Mouse (Mus musculus): ENCODE results near the gene Zbtb8a.
"Not testable (repeated sequence)": the region's sequence is repeated elsewhere in the genome, so short reads cannot be mapped to it uniquely, and the experiment has no call there.

Gene Zbtb8a

GRCm38 (mm10) chr4:129377601-129378390 lies at the start of gene Zbtb8a:
Zbtb8a (minus strand) TSS chr4:129378116.
- in situ Hi-C loops (cut with MboI, MseI) = no loop called here

- in situ Hi-C loops (cut with MboI, MseI) = no loop called here
These were observed 40.4 kb upstream of the Zbtb8a start for GRCm38 (mm10) chr4:129418321-129418720.

DNA sequence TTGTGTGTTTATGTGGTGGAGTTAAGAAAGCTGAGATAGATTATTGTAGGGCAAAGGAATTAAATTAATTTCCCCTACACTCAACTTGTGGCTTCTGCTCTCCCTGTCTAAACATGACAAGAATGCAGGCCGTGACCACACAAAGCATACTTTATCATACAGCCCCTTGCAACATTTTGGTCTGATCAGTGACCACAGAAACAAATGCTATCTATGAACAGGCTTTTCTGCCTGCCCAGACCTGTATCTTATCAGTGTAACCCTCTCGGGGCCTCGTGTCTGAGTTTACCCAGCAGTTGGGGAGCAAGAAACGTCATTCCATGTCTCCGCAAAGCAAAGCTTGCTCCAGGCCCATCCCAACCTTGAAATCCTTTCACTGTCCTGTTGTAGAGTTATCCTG lies 38.6 kb upstream of the Zbtb8a start:
- in situ Hi-C loops (cut with MboI, MseI) = no loop called here

DNA sequence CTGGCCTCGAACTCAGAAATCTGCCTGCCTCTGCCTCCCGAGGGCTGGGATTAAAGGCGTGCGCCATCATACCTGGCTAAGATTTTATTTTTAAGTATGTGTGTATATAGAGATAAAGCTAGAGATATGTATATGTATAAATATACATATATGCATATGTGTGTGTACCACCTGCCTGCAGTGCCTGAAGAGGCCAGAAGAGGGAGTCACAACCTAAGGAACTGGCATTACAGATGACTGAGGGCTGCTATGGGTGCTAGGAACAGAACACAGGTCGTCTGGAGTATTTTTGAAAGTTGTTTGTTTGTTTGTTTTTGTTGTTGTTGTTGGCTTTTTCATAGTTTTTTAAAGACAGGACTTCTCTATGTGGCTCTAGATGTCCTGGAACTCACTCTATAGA lies 38.0 kb upstream of the Zbtb8a start:
- in situ Hi-C loops (cut with MboI, MseI) = no loop called here

DNA sequence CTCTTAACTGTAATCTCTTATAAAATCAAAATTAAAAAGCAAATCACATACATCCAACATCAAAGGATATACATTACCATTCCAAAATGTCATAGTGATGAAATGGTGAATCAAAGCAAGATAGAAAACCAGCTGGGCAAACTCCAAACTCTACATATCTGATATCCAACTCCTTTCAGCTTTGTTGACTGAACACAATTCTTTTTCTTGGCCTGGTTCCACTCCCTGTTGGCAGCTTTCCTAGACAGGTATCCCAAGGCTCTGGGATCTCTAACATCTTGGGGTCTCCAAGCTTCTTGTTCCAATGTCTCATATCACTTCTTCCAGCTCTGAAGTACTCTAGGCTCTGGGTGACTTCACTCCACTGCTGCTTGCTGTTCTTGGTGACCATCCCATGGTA lies 33.1 kb upstream of the Zbtb8a start:
- in situ Hi-C loops (cut with MboI, MseI) = no loop called here

DNA sequence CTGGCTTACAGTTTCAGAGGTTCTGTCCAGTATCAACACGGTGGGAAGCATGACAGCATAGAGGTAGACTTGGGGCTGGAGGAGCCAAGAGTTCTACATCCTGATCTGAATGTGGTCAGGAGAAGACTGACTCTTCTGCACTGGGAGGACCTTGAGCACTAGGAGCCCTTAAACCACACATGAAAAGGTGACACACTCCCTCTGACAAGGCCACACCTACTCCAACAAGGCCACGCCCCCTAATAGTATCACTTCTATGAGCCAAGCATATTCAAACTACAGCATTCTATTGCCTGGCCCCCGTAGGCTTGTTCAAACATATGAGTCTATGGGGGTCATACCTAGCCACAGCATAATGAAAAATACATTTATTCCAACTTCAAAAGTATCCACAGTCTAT lies 32.6 kb upstream of the Zbtb8a start:
- in situ Hi-C loops (cut with MboI, MseI) = not testable (repeated sequence)

- in situ Hi-C loops (cut with MboI, MseI) = no loop called here
These were observed 28.5 kb upstream of the Zbtb8a start for GRCm38 (mm10) chr4:129406447-129406846.

GRCm38 (mm10) chr4:129399813-129400212 lies 21.9 kb upstream of the Zbtb8a start:
- in situ Hi-C loops (cut with MboI, MseI) = loop anchor here (5.0 to 10.0 kb wide), 2 partner anchors 42 to 1165 kb away; partner anchors contain the start of gene Zbtb8b

DNA sequence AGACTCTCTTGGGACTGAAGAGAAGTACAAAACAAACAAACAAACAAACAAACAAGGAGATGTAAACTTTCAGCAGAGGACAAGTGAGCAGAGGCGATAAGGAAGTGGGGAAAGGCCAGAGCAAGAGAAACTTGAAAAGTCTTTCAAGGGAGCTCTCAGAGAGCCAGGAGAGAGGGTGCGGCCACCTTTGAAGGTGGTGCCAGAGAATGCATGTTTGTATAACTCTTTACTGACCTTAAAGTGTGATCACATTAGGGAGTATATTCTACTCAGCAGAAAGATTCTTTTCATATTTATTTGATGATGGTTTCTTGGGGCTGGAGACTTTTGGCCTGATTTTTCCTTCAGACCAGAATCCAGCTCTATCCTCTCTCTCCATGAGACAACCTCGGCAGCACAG lies 19.0 kb upstream of the Zbtb8a start:
- in situ Hi-C loops (cut with MboI, MseI) = loop anchor here (10.0 kb wide), 1 partner anchor 1168 kb away; no protein-coding TSS in a partner anchor

GRCm38 (mm10) chr4:129394089-129394870 lies 16.4 kb upstream of the Zbtb8a start:
- in situ Hi-C loops (cut with MboI, MseI) = loop anchor here (10.0 kb wide), 1 partner anchor 1171 kb away; no protein-coding TSS in a partner anchor

DNA sequence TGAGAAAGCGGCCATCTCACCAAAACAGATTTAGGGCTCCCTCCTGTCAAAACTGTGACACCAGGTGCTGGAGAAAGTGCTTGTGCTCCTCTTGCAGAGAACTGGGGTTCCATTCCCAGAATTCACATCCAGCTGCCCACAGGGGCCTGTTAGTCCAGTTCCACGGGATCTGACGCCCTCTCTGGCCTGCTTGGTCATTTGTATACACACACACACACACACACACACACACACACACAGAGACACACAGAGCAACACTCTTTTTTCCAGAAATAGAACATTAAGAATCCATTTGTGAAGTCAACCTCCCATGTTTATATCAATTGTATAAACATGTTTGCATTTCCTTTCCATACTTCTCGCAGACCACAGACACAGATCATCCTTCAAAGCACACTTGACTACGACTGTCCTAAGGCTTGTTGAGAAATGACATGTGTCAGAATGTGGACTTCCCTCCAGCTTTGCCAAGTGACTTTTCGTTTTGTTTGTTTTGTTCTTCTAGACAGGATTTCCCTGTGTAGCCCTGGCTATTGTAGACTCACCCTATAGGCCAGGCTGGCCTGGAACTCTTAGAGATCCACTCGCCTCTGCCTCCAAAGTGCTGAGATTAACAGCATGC lies 13.1 kb upstream of the Zbtb8a start:
- in situ Hi-C loops (cut with MboI, MseI) = loop anchor here (10.0 kb wide), 1 partner anchor 1174 kb away; no protein-coding TSS in a partner anchor

DNA sequence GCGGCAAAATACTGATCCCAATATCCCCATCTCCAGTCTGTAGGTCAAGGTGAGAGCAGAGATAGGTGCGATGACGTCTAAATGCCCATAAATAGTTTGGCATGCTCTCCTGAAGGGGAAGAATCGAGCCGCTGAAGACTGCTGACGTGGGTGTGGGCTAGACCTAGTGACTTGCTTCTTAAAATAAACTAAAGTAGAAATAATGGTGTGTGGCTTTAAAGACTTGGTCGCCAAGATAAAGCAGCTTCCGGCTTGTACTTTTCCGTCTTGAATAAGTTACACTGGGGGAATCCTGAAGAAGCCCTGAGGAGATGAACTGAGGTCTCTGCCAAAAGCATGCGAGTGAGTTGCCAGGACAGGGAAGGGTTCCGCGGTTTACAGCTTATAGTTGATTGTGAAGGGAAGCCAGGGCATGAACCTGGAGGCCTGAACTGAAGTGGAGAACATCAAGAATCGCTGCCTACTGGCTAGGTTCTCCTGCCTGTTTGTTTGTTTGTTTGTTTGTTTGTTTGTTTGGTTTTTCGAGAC lies 12.4 kb upstream of the Zbtb8a start:
- in situ Hi-C loops (cut with MboI, MseI) = loop anchor here (10.0 kb wide), 1 partner anchor 1175 kb away; no protein-coding TSS in a partner anchor

- in situ Hi-C loops (cut with MboI, MseI) = no loop called here
These were observed 10.5 kb upstream of the Zbtb8a start for GRCm38 (mm10) chr4:129388404-129388803.

- in situ Hi-C loops (cut with MboI, MseI) = no loop called here
These were observed 9.1 kb upstream of the Zbtb8a start for GRCm38 (mm10) chr4:129386989-129387388.

- in situ Hi-C loops (cut with MboI, MseI) = no loop called here
These were observed 8.5 kb upstream of the Zbtb8a start for GRCm38 (mm10) chr4:129386269-129386946.

DNA sequence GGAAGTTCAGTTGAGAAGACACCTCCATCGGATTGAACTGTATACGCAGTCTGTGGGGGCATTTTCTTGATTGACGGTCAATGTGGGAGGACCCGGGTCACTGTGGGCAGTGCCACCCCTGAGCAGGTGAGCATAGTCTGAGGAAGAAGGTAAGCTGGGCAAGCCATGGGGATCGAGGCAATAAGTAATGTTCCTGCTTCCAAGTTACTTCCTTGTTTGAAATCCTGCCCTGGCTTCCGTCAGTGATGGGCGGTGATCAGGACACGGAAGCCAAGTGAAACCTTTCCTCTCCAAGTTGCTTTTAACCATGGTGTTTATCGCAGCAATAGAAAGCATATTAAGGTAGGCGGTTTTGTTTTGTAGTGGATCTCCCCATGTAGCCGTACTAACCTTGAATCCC lies 7.8 kb upstream of the Zbtb8a start:
- in situ Hi-C loops (cut with MboI, MseI) = no loop called here

DNA sequence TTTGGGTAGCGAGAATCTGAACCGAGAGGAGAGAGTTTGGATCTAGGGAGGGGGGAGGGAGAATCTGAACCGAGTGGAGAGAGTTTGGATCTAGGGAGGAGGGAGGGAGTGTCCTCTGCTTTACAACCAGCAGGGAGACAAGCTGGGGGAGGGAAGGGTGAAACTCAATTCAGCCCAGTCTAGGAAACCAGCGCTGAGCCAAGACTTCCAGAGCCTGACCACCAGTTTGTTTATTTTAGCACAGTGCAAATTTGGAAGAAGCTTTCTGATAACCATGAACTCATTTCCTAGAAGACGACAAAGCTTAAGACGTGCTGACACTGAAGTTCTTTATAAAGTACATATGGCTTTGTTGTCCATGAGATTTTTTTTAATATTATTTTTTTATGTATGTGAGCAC lies 6.5 kb upstream of the Zbtb8a start:
- in situ Hi-C loops (cut with MboI, MseI) = no loop called here

- in situ Hi-C loops (cut with MboI, MseI) = no loop called here
These were observed 5.7 kb upstream of the Zbtb8a start for GRCm38 (mm10) chr4:129383586-129383985.

GRCm38 (mm10) chr4:129382488-129382887 lies 4.6 kb upstream of the Zbtb8a start:
- in situ Hi-C loops (cut with MboI, MseI) = no loop called here

GRCm38 (mm10) chr4:129382029-129382428 lies 4.1 kb upstream of the Zbtb8a start:
- in situ Hi-C loops (cut with MboI, MseI) = no loop called here

GRCm38 (mm10) chr4:129381148-129381547 lies 3.2 kb upstream of the Zbtb8a start:
- in situ Hi-C loops (cut with MboI, MseI) = no loop called here

Data from T-helper 1 cell (primary cell).